Mouse (Mus musculus): ENCODE results near the gene Grwd1.

GRCm38 (mm10) chr7:45793969-45794585 lies 36.7 kb downstream of the Grwd1 start:
- TF ChIP-seq POLR2A (IDR thresholded peaks at IDR 0.05; ENCODE audit: low read depth, low read length) (no peak), CTCF (conservative IDR thresholded peaks at IDR 0.05; ENCODE audit: insufficient read depth, insufficient read length, low read depth, low read length) (no peak)

Data from kidney, adult 2 months (tissue).